Mouse (Mus musculus): ENCODE data around the gene Alk. TPM values are rescaled to one million over a fixed set of nuclear protein-coding genes. Genes with fewer than 3 reads are reported as not detected.

Alk gene
- total RNA-seq, 2 experiments from 2014 or later: 0.10 TPM; not detected in 1

- intact Hi-C loops (cut with DNase I): no loop called here
Measured at GRCm38 (mm10) chr17:71990176-71990720, 614.2 kb downstream of the Alk start.

DNA sequence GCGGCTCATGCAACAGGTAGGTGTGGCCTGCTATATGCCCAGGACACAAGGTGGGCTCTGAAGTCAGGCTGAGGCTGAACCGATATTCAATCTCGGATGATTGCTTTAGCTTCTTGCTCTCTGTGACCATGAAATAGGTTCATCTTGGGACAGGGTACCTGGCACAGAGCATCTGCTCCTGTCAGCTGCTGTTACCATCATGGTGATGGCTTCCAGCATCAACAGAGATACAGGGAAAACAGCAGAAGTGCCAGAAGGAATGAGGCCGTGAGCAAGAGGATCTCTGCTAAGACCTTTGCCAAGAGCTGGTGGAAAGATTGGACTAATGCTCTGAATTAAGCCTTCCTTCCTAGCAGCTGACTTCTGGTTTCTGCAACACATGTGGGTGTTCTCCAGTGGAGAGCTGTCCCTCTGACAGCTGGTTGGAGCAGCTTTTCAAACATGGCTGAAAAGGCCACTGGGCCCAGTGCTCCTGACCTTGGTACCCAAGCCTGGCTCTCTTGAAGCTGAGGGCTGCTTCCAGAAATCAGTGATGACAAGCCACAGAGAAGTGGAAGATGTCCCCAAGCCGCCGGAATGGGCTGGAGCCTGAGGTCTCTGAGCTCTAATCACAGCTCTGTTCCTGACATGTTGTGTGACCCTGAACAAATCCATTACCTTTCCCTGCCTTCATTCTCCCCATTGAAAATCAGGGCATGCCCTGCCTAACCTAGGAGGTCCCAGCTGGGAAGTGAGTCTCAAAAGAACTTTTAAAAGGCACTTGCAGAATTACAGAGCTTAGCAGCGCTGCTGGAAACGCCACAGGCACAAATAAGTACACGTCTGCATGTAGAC is 615.5 kb downstream of the Alk start:
- intact Hi-C loops (cut with DNase I): no loop called here
- no peak for DNase-seq

More at GRCm38 (mm10) chr17:71990176-71990720, 614.2 kb downstream of the Alk start:
- DNase-seq: no peak

- intact Hi-C loops (cut with DNase I): no loop called here
- DNase-seq: no peak
Measured at GRCm38 (mm10) chr17:71986998-71987397, 617.4 kb downstream of the Alk start.

DNA sequence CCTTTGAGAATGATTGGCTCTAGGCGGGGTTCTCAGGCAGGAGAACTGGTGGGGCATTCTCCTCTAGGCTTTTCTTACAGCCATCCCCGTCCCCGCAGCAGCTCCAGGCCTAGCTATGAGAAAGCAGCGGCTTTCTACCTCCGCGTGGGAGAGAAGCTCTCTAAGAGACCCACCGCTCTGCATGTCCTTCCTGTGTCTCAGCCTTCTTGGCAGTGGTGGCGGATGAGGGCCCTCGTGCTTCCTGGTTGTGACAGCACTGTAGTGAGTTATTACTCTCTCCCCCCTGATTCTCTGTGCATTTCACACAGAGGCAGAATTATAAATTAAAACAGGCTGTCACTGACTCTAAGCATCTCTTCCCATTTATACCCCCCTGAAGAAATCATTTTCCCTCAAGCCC is 618.0 kb downstream of the Alk start:
- no peak for DNase-seq
- intact Hi-C loops (cut with DNase I): no loop called here

GRCm38 (mm10) chr17:71981177-71981576 is 623.2 kb downstream of the Alk start:
- intact Hi-C loops (cut with DNase I): no loop called here
- DNase-seq: no peak

DNA sequence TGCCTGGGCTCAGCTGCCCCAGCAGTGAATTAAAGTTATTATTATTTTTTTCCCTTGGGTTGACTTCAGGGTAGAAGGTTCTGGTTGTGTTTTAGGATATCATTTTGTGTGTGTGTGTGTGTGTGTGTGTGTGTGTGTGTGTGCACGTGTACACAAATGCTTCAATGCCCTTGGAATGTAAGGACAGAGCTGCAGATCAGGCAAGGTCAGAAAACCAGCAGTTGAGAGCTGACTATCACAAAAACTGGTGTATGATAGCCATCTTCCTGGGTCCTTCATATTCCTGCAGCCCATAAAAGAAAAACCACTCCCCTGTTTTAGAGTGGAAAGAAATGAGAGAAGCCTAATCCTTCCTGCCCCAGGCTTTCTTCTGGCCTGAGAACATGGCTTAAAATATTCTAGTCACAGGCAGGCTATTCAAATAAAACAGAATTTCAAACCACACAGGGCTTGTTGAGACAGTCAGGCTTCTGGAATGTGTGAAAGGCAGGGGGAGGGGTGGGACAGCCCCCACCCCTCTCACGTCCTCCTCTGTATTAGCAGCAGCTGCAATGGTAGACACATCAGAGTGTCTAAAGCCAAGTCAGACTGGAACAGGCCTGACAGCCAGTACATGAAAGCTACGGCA is 623.8 kb downstream of the Alk start:
- no peak for DNase-seq

DNA sequence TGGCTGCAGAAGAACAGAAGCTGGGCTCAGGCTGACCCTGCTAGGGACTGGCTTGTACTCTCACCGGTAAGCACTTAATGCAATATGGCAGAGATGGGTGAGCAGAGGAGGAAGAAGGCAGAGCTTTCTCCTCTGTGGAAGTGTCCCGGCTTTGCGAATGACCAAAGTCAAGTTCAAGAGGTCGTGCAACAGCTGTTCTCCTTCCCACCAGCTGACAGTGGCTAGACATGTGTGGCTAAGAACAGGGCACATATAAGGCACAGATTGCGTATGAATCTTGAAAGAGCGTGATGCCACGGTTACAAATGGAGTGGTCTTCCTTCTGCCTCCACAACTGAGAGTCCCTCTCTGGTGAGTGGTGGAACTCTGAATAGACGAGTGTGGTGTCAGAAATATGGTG is 625.3 kb downstream of the Alk start:
- intact Hi-C loops (cut with DNase I): no loop called here
- DNase-seq: no peak

More for the DNA sequence above, 623.8 kb downstream of the Alk start:
- intact Hi-C loops (cut with DNase I): no loop called here

- intact Hi-C loops (cut with DNase I): no loop called here
- no peak for DNase-seq
Measured at GRCm38 (mm10) chr17:71976661-71977060, 627.8 kb downstream of the Alk start.

- intact Hi-C loops (cut with DNase I): no loop called here
- DNase-seq: no peak
Measured at GRCm38 (mm10) chr17:71973704-71974103, 630.7 kb downstream of the Alk start.

GRCm38 (mm10) chr17:71967356-71967755 is 637.1 kb downstream of the Alk start:
- intact Hi-C loops (cut with DNase I): loop anchor here (5.0 to 10.0 kb wide), 2 partner anchors 275 to 817 kb away; no protein-coding TSS in a partner anchor
- DNase-seq: no peak

GRCm38 (mm10) chr17:71965733-71966606 is 638.5 kb downstream of the Alk start:
- intact Hi-C loops (cut with DNase I): loop anchor here (2.0 to 10.0 kb wide), 3 partner anchors 276 to 819 kb away; no protein-coding TSS in a partner anchor
- peak in 1 of 2 experiments; percentile 23 for DNase-seq

DNA sequence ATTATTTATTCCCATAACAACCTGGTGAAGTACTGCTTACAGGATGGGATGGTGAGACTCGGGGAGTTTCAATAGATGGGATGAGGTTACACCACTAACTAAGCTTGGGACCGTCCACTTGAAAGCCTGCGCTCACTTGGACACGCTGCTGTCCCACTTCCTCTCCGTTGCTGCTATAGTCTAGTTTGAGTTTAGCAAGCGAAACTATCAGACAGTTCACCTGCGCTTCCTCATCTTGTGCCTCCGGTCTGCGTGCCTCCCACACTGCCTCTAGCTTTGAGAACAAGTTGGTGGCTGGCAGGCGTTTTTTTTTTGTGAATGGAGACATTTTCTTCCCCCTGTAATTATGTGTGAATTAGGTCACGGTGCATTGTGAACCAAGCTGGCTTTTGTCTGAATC is 639.8 kb downstream of the Alk start:
- DNase-seq: no peak
- intact Hi-C loops (cut with DNase I): loop anchor here (2.0 to 10.0 kb wide), 3 partner anchors 278 to 820 kb away; no protein-coding TSS in a partner anchor

DNA sequence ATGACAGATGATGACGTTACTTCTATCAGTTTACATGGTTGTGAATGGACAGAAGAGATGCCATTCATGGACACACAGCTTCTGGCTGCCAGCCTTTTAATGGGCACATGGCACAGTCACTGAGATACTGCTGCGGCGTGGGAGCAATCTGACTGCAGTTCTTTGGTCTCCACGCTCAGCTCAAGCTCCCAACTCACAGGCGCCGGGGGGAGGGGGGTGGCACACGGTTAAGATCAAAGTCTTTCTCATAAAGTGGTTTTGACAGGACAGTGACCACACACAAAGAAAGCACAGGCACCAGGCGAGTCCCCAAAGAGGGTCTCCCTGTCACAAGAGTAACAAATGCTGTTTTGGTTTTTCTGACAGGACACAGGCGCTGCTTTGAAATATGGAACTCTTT is 641.7 kb downstream of the Alk start:
- DNase-seq: no peak
- intact Hi-C loops (cut with DNase I): loop anchor here (10.0 kb wide), 1 partner anchor 822 kb away; no protein-coding TSS in a partner anchor

DNA sequence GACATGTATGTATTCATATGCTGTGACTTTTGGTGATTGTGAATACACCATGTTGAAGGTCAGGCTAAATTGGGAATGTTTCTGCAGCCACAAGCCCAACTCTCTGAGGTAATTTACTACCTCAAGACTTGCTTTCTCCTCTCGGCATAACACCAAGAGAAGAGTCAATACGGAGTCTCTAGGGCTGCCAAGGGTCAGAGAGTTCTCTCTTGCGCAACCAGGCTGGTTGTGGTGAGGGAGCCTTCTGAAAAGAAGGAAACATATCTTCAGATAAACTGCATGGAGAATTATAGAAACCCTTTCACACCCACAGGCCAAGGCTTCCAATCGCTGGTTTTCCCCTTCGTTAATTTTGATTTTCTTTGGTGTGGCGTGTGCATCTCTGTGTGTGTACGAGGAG is 649.4 kb downstream of the Alk start:
- intact Hi-C loops (cut with DNase I): no loop called here
- DNase-seq: no peak

DNA sequence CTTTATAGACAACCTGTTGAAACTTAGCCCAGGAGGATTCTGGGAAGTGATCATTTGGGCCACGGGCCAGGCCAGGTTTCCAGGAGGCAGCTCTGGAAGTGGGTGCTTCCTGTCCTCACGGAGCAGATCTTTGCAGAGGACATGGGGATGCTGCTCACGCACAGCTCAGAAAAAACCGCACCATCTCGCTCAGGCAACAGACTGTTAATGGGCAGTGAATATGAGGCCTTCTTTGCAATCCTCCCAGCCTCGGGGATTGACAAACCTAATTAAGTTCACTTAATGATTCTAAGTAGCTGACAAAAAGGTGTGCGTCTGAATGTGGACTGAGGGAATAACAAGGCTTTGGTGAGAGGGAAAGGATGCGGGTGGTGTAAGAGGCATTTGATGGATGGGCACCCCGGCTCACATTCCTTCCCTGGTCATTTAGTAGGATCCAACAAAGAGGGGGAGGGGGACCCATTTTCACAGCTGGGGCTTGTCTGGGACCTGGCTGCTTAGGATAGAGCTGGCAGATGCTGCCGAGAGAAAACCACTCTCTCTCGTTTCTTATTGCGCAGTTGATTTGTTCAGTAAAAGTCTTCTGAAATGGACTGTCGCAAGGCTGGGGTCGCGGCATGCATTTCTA is 650.1 kb downstream of the Alk start:
- intact Hi-C loops (cut with DNase I): no loop called here
- no peak for DNase-seq

DNA sequence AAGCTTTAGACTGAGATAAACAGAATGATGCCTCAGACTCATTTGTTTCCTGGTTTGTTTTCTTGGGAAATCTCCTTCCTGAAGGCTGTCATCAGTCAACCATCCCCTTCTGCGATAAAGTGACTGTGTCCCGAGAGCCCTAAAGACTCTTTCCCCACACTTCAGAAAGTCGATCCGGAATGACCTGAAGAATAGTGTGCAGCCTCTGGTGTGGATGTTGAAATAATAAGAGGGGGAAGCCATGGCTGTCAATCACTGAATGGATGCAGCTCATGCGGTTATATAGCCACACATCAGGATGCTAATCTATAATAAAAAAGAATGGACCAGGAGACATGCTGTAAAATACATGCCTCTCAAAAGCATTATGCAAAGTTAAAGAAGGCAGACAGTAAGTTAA is 653.5 kb downstream of the Alk start:
- DNase-seq: no peak
- intact Hi-C loops (cut with DNase I): no loop called here

DNA sequence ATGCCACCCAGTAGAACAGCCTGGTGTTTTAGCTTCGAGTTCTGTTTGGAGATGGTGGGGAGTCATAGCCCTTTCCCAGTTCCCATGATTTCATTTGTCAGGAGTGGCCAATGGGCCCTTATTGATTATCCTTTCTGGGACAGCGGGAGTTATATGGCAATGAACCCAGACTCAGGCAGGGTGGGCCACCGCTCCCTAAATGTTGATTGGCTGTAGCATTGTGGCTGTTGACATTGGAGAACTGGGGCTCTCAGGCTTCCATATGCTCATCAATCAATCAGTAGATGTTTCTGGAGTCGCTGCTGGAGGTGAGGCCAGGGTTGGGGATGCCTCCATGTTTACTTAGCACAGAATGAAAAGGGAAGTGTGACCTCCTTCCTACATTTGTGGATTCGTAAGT is 655.7 kb downstream of the Alk start:
- DNase-seq: no peak
- intact Hi-C loops (cut with DNase I): no loop called here

DNA sequence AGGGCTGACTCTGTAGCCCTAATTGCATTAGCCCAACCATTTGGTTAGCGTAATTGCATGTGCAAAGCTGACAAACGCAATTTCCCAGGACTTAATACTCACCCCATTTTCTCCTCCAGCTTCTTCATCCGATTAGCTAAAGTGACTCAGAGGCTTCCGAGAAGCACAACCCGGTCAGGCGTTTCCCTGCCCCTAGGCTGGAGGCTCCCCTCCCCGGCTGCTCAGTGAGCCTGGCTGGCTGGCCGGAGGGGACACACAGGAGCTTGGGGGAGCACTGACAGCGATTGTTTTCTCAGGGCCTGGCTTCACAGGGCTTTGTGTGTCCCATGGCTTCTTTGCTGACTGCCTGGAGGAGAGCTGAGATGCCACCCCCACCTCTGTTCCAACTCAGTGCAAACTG is 657.0 kb downstream of the Alk start:
- no peak for DNase-seq
- intact Hi-C loops (cut with DNase I): no loop called here

GRCm38 (mm10) chr17:71944020-71944419 is 660.4 kb downstream of the Alk start:
- no peak for DNase-seq
- intact Hi-C loops (cut with DNase I): no loop called here

DNA sequence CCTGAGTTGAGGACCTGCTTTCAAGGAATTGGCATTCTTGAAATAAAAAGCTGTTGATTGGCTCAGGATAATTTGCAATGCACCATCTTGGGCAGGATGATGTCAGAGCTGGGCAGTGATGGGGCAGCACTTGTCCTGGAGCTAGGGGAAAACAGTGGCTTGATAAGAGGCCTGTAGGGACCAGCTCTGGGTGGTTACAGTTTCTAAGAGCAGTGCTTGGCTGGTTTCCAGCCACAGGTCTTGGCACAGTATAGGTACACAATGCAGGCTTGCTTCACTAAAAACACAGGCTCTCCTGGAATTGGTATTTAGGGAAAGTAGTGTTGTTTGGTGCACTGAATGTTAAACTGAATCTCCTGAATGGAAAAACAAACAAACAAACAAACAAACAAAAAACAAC is 662.4 kb downstream of the Alk start:
- DNase-seq: no peak
- intact Hi-C loops (cut with DNase I): no loop called here

Data from gastrocnemius, postnatal 36 days (tissue).